Mouse (Mus musculus) olfactory bulb, adult 2 months (tissue): ENCODE results near the gene Tnk2.

Experiments used
- CTCF ChIP-seq: fragments of 200-500 bp; IDR thresholded peaks from 2 replicates; pipeline ENCODE4 v1.5.1; 2012; ENCODE audit warnings: low read depth, mild to moderate bottlenecking, low read length, moderate library complexity; ENCODE audit not compliant: insufficient read depth
- POLR2A ChIP-seq: fragments of 200-500 bp; IDR thresholded peaks from 2 replicates; pipeline ENCODE4 v1.6.1; 2012; ENCODE audit warnings: mild to moderate bottlenecking, low read depth, low read length, moderate library complexity; ENCODE audit not compliant: insufficient read depth

DNA sequence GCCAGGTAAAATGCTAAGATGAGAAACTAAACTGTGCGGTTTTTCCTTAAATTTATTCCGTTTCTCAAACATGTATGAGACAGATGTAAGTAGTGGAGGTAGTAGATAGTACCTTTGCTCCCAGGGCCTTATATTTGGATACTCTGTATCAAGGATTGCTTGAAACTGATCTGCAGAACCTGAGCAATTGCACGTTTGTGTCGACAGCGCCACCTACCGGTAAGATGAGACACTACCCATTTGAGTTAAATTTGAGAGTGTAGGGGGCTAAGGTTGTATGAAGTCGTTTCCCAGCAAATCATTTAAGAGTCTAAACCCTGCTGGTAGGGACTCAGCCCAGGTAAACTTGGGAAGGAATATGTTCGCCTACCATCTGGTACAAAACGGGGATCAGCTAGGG is 45.8 kb downstream of the Tnk2 start:
- TF ChIP-seq CTCF (no peak), POLR2A (no peak)
